Mouse (Mus musculus) liver, embryonic 14.5 days (tissue): ENCODE measurements around the gene Iqce.

Experiments
- CTCF ChIP-seq: IDR thresholded peaks from 2 replicates; pipeline ENCODE4 v1.5.1; 2016; ENCODE audit warnings: antibody characterized with exemption, low read depth, control low read depth
- EP300 ChIP-seq: IDR thresholded peaks from 2 replicates; pipeline ENCODE4 v1.6.1; 2016; ENCODE audit warnings: antibody characterized with exemption, low read depth

DNA sequence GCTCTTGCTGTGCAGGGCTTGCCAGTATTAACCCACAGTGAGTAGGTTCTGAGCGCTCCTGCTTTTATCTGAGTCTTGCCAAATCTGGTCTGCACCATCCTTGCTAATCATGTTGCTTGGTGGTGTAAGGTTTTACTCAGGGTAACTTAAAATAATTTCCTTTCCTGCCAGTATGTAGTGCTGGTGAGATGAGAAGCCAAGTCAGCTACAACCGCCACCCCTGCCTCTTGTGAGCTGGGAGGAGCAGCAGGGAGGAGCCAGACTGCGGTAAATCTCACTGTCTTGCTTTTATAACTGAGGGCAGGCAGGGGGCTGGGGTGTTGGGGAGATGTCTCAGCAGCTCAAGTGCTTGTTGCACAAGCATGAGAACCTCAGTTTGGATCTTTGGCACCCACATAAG is 13.7 kb downstream of the Iqce start:
- TF ChIP-seq CTCF, result no peak
- no peak for TF ChIP-seq EP300
